ENCODE assay signal across 8 mouse cellular contexts in genomic region chr14:14070541-14071315, GRCm38 (mm10). TPM values are rescaled to one million over a fixed set of nuclear protein-coding genes. Genes with fewer than 3 reads are reported as not detected.
DNase-seq lines count a peak whose midpoint lies in the region; ATAC-seq and TF ChIP-seq lines count a peak whose summit lies in the region.
"Had no signal": no experiment of that assay in that cellular context is flagged by ENCODE, and none has a peak within 500 bp of the region (broad histone marks: within the 10 kb centered on the region; RNA-seq: fewer than 3 reads in every experiment).

No protein-coding gene starts in this region.

- intact Hi-C loops in left cerebral cortex, postnatal 4 days (cut with DNase I): no loop called here

- peak; percentile 35 for DNase-seq in left cerebral cortex, postnatal 4 days
- DNase-seq in left cerebral cortex, adult 18-20 months (ENCODE audit: low spot score in 2 of 2): no peak
- peak; percentile 72 for DNase-seq in hindbrain, postnatal 0 days (ENCODE audit: low spot score)
- DNase-seq in retina, postnatal 1 day: peak; percentile 68
- DNase-seq in MN1 (ENCODE audit: low spot score): no peak

- peak overlapping the region; percentile 20 for H3K27ac ChIP-seq in embryonic facial prominence, embryonic 12.5 days
- H3K27ac ChIP-seq in hindbrain, postnatal 0 days: peak overlapping the region; percentile 65
- H3K27ac ChIP-seq: limb, embryonic 13.5 days had no signal

- H3K4me3 ChIP-seq in embryonic facial prominence, embryonic 12.5 days: no peak overlapping the region
- no peak overlapping the region for H3K4me3 ChIP-seq in hindbrain, postnatal 0 days (ENCODE audit: low read length)
- H3K4me3 ChIP-seq: limb, embryonic 13.5 days had no signal

- no peaks in the 10 kb centered on the region for H3K36me3 ChIP-seq in embryonic facial prominence, embryonic 12.5 days
- H3K36me3 ChIP-seq in hindbrain, postnatal 0 days (ENCODE audit: insufficient read depth, low read length): no peaks in the 10 kb centered on the region
- H3K36me3 ChIP-seq: limb, embryonic 13.5 days had no signal

- peaks cover 25% of the 10 kb centered on the region for H3K4me1 ChIP-seq in embryonic facial prominence, embryonic 12.5 days
- peaks cover 17% of the 10 kb centered on the region for H3K4me1 ChIP-seq in hindbrain, postnatal 0 days (ENCODE audit: insufficient read depth, low read length)

- no peaks in the 10 kb centered on the region for H3K9me3 ChIP-seq in embryonic facial prominence, embryonic 12.5 days
- no peaks in the 10 kb centered on the region for H3K9me3 ChIP-seq in hindbrain, postnatal 0 days (ENCODE audit: low read length)
- H3K9me3 ChIP-seq: limb, embryonic 13.5 days had no signal

- WGBS in embryonic facial prominence, embryonic 12.5 days: 21% methylated on average over 6 of the region's 6 CpGs
- WGBS in hindbrain, postnatal 0 days: 8% methylated on average over 6 of the region's 6 CpGs

- H3K9ac ChIP-seq in embryonic facial prominence, embryonic 12.5 days: no peak overlapping the region
- H3K9ac ChIP-seq in hindbrain, postnatal 0 days (replicated peaks; ENCODE audit: low read length): no peak overlapping the region
- H3K9ac ChIP-seq: limb, embryonic 13.5 days had no signal

- peak; percentile 14; the same call in 1 of the 2 replicates for TF ChIP-seq CTCF in hindbrain, postnatal 0 days (IDR thresholded peaks at IDR 0.05; ENCODE audit: low read depth)

- no peak overlapping the region for H3K4me2 ChIP-seq in embryonic facial prominence, embryonic 12.5 days (replicated peaks)
- no peak overlapping the region for H3K4me2 ChIP-seq in hindbrain, postnatal 0 days (ENCODE audit: low read depth, low read length)
- H3K4me2 ChIP-seq: limb, embryonic 13.5 days had no signal

- no peaks in the 10 kb centered on the region for H3K27me3 ChIP-seq in embryonic facial prominence, embryonic 12.5 days
- H3K27me3 ChIP-seq in hindbrain, postnatal 0 days (ENCODE audit: insufficient read depth, low read length): no peaks in the 10 kb centered on the region
- H3K27me3 ChIP-seq: limb, embryonic 13.5 days had no signal

- no peak for ATAC-seq in embryonic facial prominence, embryonic 12.5 days (ENCODE audit: insufficient number of reproducible peaks, insufficient read depth, low FRiP score, low TSS enrichment)
- peak; percentile 91 for ATAC-seq in hindbrain, postnatal 0 days
- ATAC-seq in erythroblast, adult 5-6 weeks (replicated peaks; ENCODE audit: low FRiP score, poor library complexity, severe bottlenecking): no peak

RNA-seq across cellular contexts. Expression of gene Psmd6, which starts 50.1 kb away (rescaled TPM):
- total RNA-seq in left cerebral cortex, postnatal 4 days (2021): 100 to 1,000 TPM; 142 to 144 TPM
- total RNA-seq in left cerebral cortex, adult 18-20 months (2021): 100 to 1,000 TPM; 107 to 110 TPM
- polyA plus RNA-seq in embryonic facial prominence, embryonic 12.5 days (2016; fragmentation: Nextera tagmentation; extraction: Ambion mirVana): 268 TPM in 2 replicates
- total RNA-seq in hindbrain, postnatal 0 days (2014; rRNA removed): 101 and 105 TPM in 2 replicates
- 233 and 235 TPM in 2 replicates for polyA plus RNA-seq in hindbrain, postnatal 0 days (2015; fragmentation: Nextera tagmentation; extraction: Ambion mirVana)
- 72.7 and 97.2 TPM in 2 replicates for total RNA-seq in erythroblast, adult 5-6 weeks (2015; ENCODE audit: low replicate concordance)
- 111 and 119 TPM in 2 replicates for total RNA-seq in erythroblast, adult 5-6 weeks (2017; ENCODE audit: low replicate concordance)

Comparison
In these comparisons a context has a peak if more than half of its experiments do, and no peak if none do; other contexts are left out.
1. DNase-seq: peak in left cerebral cortex, postnatal 4 days (single experiment), hindbrain, postnatal 0 days (single experiment) and retina, postnatal 1 day (single experiment); none in left cerebral cortex, adult 18-20 months (0 of 2) and MN1 (single experiment).